Mouse (Mus musculus) stomach, embryonic 14.5 days (tissue): ENCODE measurements around the gene Sumo1. TPM values are rescaled to one million over a fixed set of nuclear protein-coding genes. Genes with fewer than 3 reads are reported as not detected.

Experiments
- ATAC-seq: fragments of 200-750 bp; cut with Nextera tagmentation; 2 replicates; pipeline ENCODE4 v1.8.0; 2017; ENCODE audit warnings: low read depth, moderate TSS enrichment; ENCODE audit not compliant: insufficient number of reproducible peaks, insufficient read depth, low FRiP score
- H3K27ac ChIP-seq: fragments of 300-500 bp; sonication (generic); 2 replicates; pipeline ENCODE4 v1.5.1; 2014; ENCODE audit warnings: mild to moderate bottlenecking, low read length, moderate library complexity, mixed read lengths
- H3K27me3 ChIP-seq: fragments of 300-500 bp; sonication (generic); 2 replicates; pipeline ENCODE4 v1.6.1; 2014; ENCODE audit warnings: low read length, control low read depth, mixed read lengths; ENCODE audit not compliant: control insufficient read depth, insufficient read depth
- H3K36me3 ChIP-seq: fragments of 300-500 bp; sonication (generic); 2 replicates; pipeline ENCODE4 v1.6.1; 2014; ENCODE audit warnings: mild to moderate bottlenecking, control low read depth, low read length, moderate library complexity, mixed read lengths; ENCODE audit not compliant: control insufficient read depth, insufficient read depth
- H3K4me1 ChIP-seq: fragments of 300-500 bp; sonication (generic); 2 replicates; pipeline ENCODE4 v1.6.1; 2014; ENCODE audit warnings: low read length, control low read depth, mixed read lengths; ENCODE audit not compliant: control insufficient read depth, insufficient read depth
- H3K4me2 ChIP-seq: fragments of 300-500 bp; sonication (generic); replicated peaks from 2 replicates; pipeline ENCODE4 v1.6.1; 2014; ENCODE audit warnings: low read depth, low read length, control low read depth
- H3K4me3 ChIP-seq: fragments of 300-500 bp; sonication (generic); 2 replicates; pipeline ENCODE4 v1.5.1; 2014; ENCODE audit warnings: low read depth, low read length, control low read depth
- H3K9ac ChIP-seq: fragments of 300-500 bp; sonication (generic); replicated peaks from 2 replicates; pipeline ENCODE4 v1.6.1; 2014; ENCODE audit warnings: low read depth, mild to moderate bottlenecking, control low read depth, low read length, moderate library complexity, mixed read lengths
- H3K9me3 ChIP-seq: fragments of 300-500 bp; sonication (generic); 2 replicates; pipeline ENCODE4 v1.6.1; 2016; ENCODE audit warnings: low read depth, low read length, control low read depth; ENCODE audit not compliant: control insufficient read depth
- WGBS: fragments of 180-500 bp; shearing (Covaris S2); extraction: QIAGEN DNeasy Blood & Tissue Kit; methylation state at CpG from one replicate; pipeline ENCODE4 v1.1.7; 2014; 5-methylcytosine and 5-hydroxymethylcytosine counted together
- polyA plus RNA-seq: library from polyadenylated mRNA; unstranded; fragments of >200 nt; fragmentation: Nextera tagmentation; extraction: Ambion mirVana; gene quantifications from 2 replicates; pipeline ENCODE4 v1.2.1, GENCODE M21; 2014

Gene Sumo1
- polyA plus RNA-seq, 1 experiment from 2014 or later, result 382 TPM

DNA sequence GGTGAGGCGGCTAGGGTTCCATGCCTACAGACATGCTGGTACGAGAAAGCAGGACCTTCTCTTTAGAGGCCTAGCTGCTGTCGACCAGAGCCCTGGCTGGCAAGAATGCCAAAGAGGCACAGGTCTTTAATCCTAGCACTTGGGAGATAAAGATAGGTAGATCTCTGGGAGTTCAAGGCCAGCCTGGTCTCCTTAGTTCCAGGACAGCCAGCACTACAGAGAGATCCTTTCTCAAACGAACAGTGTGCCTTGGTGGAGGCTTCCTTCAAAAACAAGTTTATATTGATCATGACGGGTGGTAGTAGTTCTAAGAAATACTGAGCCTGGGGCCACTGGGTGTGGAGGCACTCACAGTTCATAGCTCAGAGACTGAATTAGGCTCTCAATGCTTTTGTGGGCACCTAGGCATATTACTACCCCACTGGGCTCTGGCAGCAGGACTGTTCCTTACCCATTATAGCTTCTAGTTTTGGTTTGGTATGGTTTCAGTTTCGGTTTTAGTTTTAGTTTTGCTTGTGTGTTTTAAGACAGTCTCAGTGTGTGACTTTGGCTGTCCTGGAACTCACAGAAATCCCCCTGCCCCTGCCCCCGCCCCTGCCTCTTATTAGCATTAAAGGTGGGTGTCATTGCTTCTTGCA is 62.4 kb downstream of the Sumo1 start:
- Histone ChIP-seq H3K4me3 (no peak overlapping the region), H3K36me3 (no peaks in the 10 kb centered on the region), H3K9me3 (no peaks in the 10 kb centered on the region), H3K27ac (no peak overlapping the region), H3K4me1 (no peaks in the 10 kb centered on the region), H3K4me2 (no peak overlapping the region), H3K27me3 (no peaks in the 10 kb centered on the region), H3K9ac (no peak overlapping the region)
- 82% methylated on average over 7 of the region's 7 CpGs for WGBS
- no peak for ATAC-seq

DNA sequence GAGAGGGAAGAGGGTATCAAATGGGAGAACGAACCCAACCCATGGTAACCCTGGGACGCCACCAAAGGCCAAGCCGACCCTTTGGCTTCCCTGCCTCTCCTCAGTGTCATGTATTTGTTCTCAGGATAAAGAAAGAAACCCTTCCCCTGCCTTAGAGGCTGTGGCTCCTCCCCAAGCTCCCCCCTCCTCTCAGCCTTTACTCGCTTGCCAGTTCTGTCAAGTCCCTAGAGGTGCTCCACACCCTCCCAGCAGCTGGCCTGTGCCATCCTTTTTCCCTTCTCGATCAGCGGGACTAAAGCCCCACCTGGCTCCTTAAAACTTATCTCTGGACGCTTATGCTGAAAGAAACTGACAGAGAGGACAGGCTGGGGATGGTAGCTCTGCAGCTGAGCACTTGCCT is 63.6 kb downstream of the Sumo1 start:
- no peak overlapping the region for H3K27ac ChIP-seq
- no peaks in the 10 kb centered on the region for H3K9me3 ChIP-seq
- ATAC-seq, result no peak
- no peak overlapping the region for H3K4me3 ChIP-seq
- no peaks in the 10 kb centered on the region for H3K27me3 ChIP-seq
- H3K9ac ChIP-seq, result no peak overlapping the region
- no peaks in the 10 kb centered on the region for H3K36me3 ChIP-seq
- no peaks in the 10 kb centered on the region for H3K4me1 ChIP-seq
- 47% methylated on average over 7 of the region's 7 CpGs for WGBS
- no peak overlapping the region for H3K4me2 ChIP-seq

DNA sequence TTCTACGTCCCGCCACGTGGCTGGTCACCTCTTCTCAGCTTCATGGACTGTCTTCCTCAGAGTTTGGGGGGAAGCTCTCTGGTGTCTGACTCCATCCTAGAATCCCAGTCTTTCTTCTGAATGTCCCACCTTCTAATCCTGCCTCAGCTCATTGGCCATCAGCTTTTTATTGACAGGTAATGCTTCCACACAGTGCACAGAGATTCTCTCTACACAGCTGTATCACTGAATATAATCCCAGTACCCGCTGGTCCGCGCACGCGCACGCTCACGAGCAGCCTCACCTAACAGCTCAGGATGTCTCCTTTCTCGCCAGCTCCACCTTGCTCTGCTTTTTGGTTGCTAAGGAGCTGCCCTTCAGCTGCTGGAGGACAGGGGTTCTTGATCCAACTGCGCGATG is 64.2 kb downstream of the Sumo1 start:
- no peaks in the 10 kb centered on the region for H3K4me1 ChIP-seq
- no peak overlapping the region for H3K4me2 ChIP-seq
- WGBS, result 78% methylated on average over 13 of the region's 13 CpGs
- no peak for ATAC-seq
- H3K9me3 ChIP-seq, result no peaks in the 10 kb centered on the region
- H3K27me3 ChIP-seq, result no peaks in the 10 kb centered on the region
- no peak overlapping the region for H3K27ac ChIP-seq
- no peak overlapping the region for H3K4me3 ChIP-seq
- H3K9ac ChIP-seq, result no peak overlapping the region
- no peaks in the 10 kb centered on the region for H3K36me3 ChIP-seq

DNA sequence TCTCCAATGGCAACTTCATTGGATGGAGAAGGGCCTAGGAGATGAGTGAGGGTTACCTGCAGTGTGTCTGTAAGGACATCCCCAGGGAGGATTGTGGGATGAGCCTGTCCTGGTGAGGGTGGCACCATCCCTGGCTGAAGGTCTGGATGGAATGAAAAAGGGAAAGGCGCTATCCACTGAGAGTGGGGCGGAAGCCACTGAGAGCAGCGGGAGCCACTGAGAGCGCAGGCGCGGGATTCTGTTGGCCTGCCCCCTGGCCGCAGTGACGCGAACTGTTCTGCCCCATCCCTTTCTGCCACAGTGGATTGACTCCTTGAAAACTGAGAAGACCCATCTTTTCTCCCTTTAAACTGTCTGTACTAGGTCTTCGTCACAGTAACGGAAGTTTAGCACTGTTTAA is 66.7 kb downstream of the Sumo1 start:
- H3K4me3 ChIP-seq, result no peak overlapping the region

DNA sequence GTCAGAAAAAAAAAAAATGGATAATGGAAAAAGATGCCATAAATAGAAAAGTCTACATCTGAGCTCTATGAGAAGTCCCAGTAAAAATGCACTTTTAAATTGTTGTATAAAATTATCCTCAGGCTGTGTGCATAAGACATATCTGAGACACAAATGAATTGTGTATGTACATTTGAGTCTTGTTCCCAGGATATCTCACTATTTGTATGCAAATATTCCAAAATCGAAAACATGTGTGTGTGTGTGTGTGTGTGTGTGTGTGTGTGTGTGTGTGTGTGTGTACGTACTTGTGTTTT is 67.3 kb downstream of the Sumo1 start:
- Histone ChIP-seq H3K9ac (no peak overlapping the region), H3K4me1 (no peaks in the 10 kb centered on the region), H3K9me3 (no peaks in the 10 kb centered on the region), H3K4me3 (no peak overlapping the region), H3K4me2 (no peak overlapping the region), H3K27me3 (no peaks in the 10 kb centered on the region), H3K36me3 (no peaks in the 10 kb centered on the region), H3K27ac (no peak overlapping the region)
- 89% methylated on average over 2 of the region's 2 CpGs for WGBS
- ATAC-seq, result no peak

More for the DNA sequence above, 66.7 kb downstream of the Sumo1 start:
- Histone ChIP-seq H3K4me2 (no peak overlapping the region), H3K9ac (no peak overlapping the region), H3K27me3 (no peaks in the 10 kb centered on the region), H3K27ac (no peak overlapping the region), H3K9me3 (no peaks in the 10 kb centered on the region), H3K4me1 (no peaks in the 10 kb centered on the region), H3K36me3 (no peaks in the 10 kb centered on the region)
- WGBS, result 28% methylated on average over 11 of the region's 11 CpGs
- no peak for ATAC-seq

DNA sequence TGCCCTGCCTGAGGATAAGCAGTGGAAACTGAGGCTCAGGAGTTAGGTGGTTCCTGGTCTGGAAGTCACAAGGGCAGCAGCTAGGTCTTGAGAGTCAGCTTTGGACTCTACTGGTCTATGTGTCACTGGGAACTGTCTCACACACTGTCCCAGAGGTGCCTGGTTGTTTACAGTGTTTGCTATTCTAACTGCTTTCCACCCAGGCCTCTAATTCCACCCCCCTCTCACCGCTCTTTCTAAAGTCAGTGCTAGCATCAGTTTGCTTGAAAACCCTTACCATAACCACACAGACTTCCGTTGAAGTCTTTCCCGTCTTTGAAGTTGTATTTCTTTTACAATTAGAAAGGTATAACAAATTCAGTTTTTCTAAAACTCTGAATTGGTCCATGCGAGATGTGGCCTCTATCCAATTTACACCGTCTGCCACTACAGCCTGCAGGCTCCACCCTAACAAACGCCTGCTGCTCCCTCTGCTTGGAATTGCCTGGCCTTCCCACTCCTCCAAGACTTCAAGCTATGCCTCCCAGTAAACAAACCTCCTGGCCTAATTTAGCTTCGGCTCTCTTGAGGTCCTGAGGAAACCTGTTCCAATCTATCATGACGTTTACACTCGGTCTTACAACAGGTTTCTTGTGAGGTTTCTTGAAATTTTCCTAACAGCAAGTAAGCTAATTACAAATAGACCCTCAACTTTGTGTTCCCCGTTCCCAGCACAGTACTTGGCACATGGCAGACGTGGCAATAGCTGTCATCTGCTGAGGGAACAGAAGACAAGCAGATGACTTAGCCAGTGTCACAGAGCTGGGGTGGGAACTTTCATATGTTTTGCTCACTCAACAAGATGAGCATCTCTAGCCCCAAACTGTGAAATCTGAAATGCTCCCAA is 67.9 kb downstream of the Sumo1 start:
- Histone ChIP-seq H3K4me3 (no peak overlapping the region), H3K9me3 (no peaks in the 10 kb centered on the region), H3K4me1 (no peaks in the 10 kb centered on the region), H3K9ac (no peak overlapping the region), H3K27ac (no peak overlapping the region), H3K36me3 (no peaks in the 10 kb centered on the region), H3K4me2 (no peak overlapping the region), H3K27me3 (no peaks in the 10 kb centered on the region)
- ATAC-seq, result no peak
- WGBS, result 33% methylated on average over 11 of the region's 11 CpGs

DNA sequence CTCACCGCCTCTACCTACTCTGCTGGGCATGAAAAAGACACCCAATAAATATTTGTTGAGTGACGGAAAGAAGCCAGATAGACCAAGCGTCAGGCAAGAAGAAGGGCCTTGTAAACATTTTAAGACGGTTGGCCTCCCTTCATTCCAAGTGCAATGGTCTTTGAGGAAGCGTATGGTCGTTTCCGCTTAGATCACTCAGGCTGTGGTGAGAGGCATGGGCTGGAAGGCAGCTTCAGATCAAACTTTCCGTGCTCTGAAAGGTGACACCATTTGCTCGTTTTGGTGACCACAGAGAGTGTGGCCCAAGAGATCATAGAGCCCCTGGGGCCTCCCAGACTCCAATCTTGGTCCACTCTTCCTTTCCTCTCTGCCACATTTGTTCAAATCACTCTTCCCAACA is 75.0 kb downstream of the Sumo1 start:
- peaks cover 6% of the 10 kb centered on the region; the same call in 1 of the 2 replicates for H3K27me3 ChIP-seq
- ATAC-seq, result no peak
- no peak overlapping the region for H3K4me3 ChIP-seq
- no peak overlapping the region for H3K9ac ChIP-seq
- no peaks in the 10 kb centered on the region for H3K4me1 ChIP-seq
- H3K27ac ChIP-seq, result no peak overlapping the region
- no peaks in the 10 kb centered on the region for H3K36me3 ChIP-seq
- WGBS, result 62% methylated on average over 9 of the region's 9 CpGs
- H3K4me2 ChIP-seq, result no peak overlapping the region
- H3K9me3 ChIP-seq, result no peaks in the 10 kb centered on the region

DNA sequence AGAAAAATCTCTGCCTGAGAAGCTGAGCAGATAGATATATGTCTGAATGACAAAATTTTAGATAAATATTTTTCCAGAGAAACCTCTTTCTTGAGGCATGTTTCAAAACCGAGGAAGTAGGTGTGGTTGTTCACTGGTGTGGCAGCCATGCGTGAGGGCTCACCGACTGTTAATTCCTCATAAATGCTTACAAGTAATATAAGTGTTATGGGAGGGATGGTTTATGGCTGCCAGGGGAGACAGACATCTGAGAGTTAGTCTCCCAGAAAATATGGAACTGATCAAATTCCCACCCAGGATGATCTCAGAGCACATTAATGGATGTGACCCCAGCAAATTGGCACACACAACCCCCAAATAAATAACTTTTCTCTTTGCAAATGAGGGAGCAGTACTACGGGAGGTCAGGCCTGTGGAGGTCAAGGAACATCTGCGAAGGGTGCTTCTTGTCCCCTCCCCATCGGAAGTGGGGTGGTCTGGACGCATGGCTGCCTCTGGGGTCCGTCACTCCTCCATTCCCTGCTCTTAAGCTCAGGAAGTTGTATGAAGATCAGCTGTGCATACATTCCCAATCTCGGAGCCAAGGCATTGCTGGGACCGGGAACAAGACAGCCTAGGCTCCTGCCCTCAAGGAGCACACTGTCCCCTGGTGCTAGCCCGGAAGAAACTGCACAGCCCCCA is 75.9 kb downstream of the Sumo1 start:
- H3K27ac ChIP-seq, result no peak overlapping the region
- no peak overlapping the region for H3K4me3 ChIP-seq
- ATAC-seq, result no peak

More for the DNA sequence above, 75.9 kb downstream of the Sumo1 start:
- WGBS, result 70% methylated on average over 11 of the region's 11 CpGs
- no peaks in the 10 kb centered on the region for H3K9me3 ChIP-seq
- H3K4me1 ChIP-seq, result no peaks in the 10 kb centered on the region
- no peak overlapping the region for H3K4me2 ChIP-seq
- H3K9ac ChIP-seq, result no peak overlapping the region
- no peaks in the 10 kb centered on the region for H3K36me3 ChIP-seq
- peaks cover 6% of the 10 kb centered on the region; the same call in 1 of the 2 replicates for H3K27me3 ChIP-seq
